Mouse (Mus musculus): ENCODE data around the gene Ndufa7. TPM values are rescaled to one million over a fixed set of nuclear protein-coding genes. Genes with fewer than 3 reads are reported as not detected.

Gene Ndufa7
- 14.1 TPM for polyA plus RNA-seq (2014; fragmentation: Illumina TruSeq; extraction: RNeasy Lipid Tissue Mini Kit (QIAGEN cat#74804))

GRCm38 (mm10) chr17:33824084-33824996, at the start of gene Ndufa7, which contains the start of gene Rps28:
Gene Ndufa7 (plus strand): TSS chr17:33824572.
Gene Rps28 (minus strand): TSS chr17:33824562.

GRCm38 (mm10) chr17:33781124-33781977, 43.0 kb upstream of the Ndufa7 start, which contains the start of gene Angptl4:
Gene Angptl4 (minus strand): TSS chr17:33781830.

GRCm38 (mm10) chr17:33810334-33811141, 13.8 kb upstream of the Ndufa7 start, which contains the start of gene Kank3:
Gene Kank3 (plus strand): TSS chr17:33810519.

GRCm38 (mm10) chr17:33842966-33843795, 18.8 kb downstream of the Ndufa7 start, which contains the start of gene Cd320:
Gene Cd320 (plus strand): TSS chr17:33843091.

GRCm38 (mm10) chr17:33873537-33873936, 49.2 kb downstream of the Ndufa7 start, which contains the start of gene Gm7029:
Gene Gm7029 (plus strand): TSS chr17:33873837.

Other genes with a start within 250 kb of the Ndufa7 start
- gene Zfp414, start 195.5 kb upstream of the Ndufa7 start, polyA plus RNA-seq (2014; fragmentation: Illumina TruSeq; extraction: RNeasy Lipid Tissue Mini Kit (QIAGEN cat#74804)), result 2.1 TPM
- not detected for gene Pram1, start 186.5 kb upstream of the Ndufa7 start, polyA plus RNA-seq (2014; fragmentation: Illumina TruSeq; extraction: RNeasy Lipid Tissue Mini Kit (QIAGEN cat#74804))
- 627 TPM for gene Hnrnpm, start 137.7 kb upstream of the Ndufa7 start, polyA plus RNA-seq (2014; fragmentation: Illumina TruSeq; extraction: RNeasy Lipid Tissue Mini Kit (QIAGEN cat#74804))
- 16.3 TPM for gene March2, start 105.9 kb upstream of the Ndufa7 start, polyA plus RNA-seq (2014; fragmentation: Illumina TruSeq; extraction: RNeasy Lipid Tissue Mini Kit (QIAGEN cat#74804))
- 36.7 TPM for gene Rab11b, start 64.0 kb upstream of the Ndufa7 start, polyA plus RNA-seq (2014; fragmentation: Illumina TruSeq; extraction: RNeasy Lipid Tissue Mini Kit (QIAGEN cat#74804))
- 5.5 TPM for gene Angptl4, start 42.7 kb upstream of the Ndufa7 start, polyA plus RNA-seq (2014; fragmentation: Illumina TruSeq; extraction: RNeasy Lipid Tissue Mini Kit (QIAGEN cat#74804))
- gene Kank3, start 14.1 kb upstream of the Ndufa7 start, polyA plus RNA-seq (2014; fragmentation: Illumina TruSeq; extraction: RNeasy Lipid Tissue Mini Kit (QIAGEN cat#74804)), result 5.6 TPM
- 90.3 TPM for gene Rps28, start within 50 bp of the Ndufa7 start, polyA plus RNA-seq (2014; fragmentation: Illumina TruSeq; extraction: RNeasy Lipid Tissue Mini Kit (QIAGEN cat#74804))
- 9.6 TPM for gene Cd320, start 18.5 kb downstream of the Ndufa7 start, polyA plus RNA-seq (2014; fragmentation: Illumina TruSeq; extraction: RNeasy Lipid Tissue Mini Kit (QIAGEN cat#74804))
- not detected for gene Gm7029, start 49.3 kb downstream of the Ndufa7 start, polyA plus RNA-seq (2014; fragmentation: Illumina TruSeq; extraction: RNeasy Lipid Tissue Mini Kit (QIAGEN cat#74804))
- gene Kifc1, start 66.1 kb downstream of the Ndufa7 start, polyA plus RNA-seq (2014; fragmentation: Illumina TruSeq; extraction: RNeasy Lipid Tissue Mini Kit (QIAGEN cat#74804)), result 4.2 TPM
- not detected for gene Platr17, start 80.6 kb downstream of the Ndufa7 start, polyA plus RNA-seq (2014; fragmentation: Illumina TruSeq; extraction: RNeasy Lipid Tissue Mini Kit (QIAGEN cat#74804))
- gene Daxx, start 84.8 kb downstream of the Ndufa7 start, polyA plus RNA-seq (2014; fragmentation: Illumina TruSeq; extraction: RNeasy Lipid Tissue Mini Kit (QIAGEN cat#74804)), result 6.0 TPM
- 33.7 TPM for gene Tapbp, start 91.3 kb downstream of the Ndufa7 start, polyA plus RNA-seq (2014; fragmentation: Illumina TruSeq; extraction: RNeasy Lipid Tissue Mini Kit (QIAGEN cat#74804))
- gene Zbtb22, start 91.3 kb downstream of the Ndufa7 start, polyA plus RNA-seq (2014; fragmentation: Illumina TruSeq; extraction: RNeasy Lipid Tissue Mini Kit (QIAGEN cat#74804)), result 1.7 TPM
- gene Rgl2, start 105.0 kb downstream of the Ndufa7 start, polyA plus RNA-seq (2014; fragmentation: Illumina TruSeq; extraction: RNeasy Lipid Tissue Mini Kit (QIAGEN cat#74804)), result 1.9 TPM
- 15.3 TPM for gene Pfdn6, start 115.8 kb downstream of the Ndufa7 start, polyA plus RNA-seq (2014; fragmentation: Illumina TruSeq; extraction: RNeasy Lipid Tissue Mini Kit (QIAGEN cat#74804))
- gene Wdr46, start 116.1 kb downstream of the Ndufa7 start, polyA plus RNA-seq (2014; fragmentation: Illumina TruSeq; extraction: RNeasy Lipid Tissue Mini Kit (QIAGEN cat#74804)), result 0.74 TPM
- 0.29 TPM for gene B3galt4, start 126.9 kb downstream of the Ndufa7 start, polyA plus RNA-seq (2014; fragmentation: Illumina TruSeq; extraction: RNeasy Lipid Tissue Mini Kit (QIAGEN cat#74804))
- 3.7 TPM for gene Vps52, start 131.2 kb downstream of the Ndufa7 start, polyA plus RNA-seq (2014; fragmentation: Illumina TruSeq; extraction: RNeasy Lipid Tissue Mini Kit (QIAGEN cat#74804))
- gene Rps18, start 131.4 kb downstream of the Ndufa7 start, polyA plus RNA-seq (2014; fragmentation: Illumina TruSeq; extraction: RNeasy Lipid Tissue Mini Kit (QIAGEN cat#74804)), result 24.9 TPM
- gene H2-K1, start 175.8 kb downstream of the Ndufa7 start, polyA plus RNA-seq (2014; fragmentation: Illumina TruSeq; extraction: RNeasy Lipid Tissue Mini Kit (QIAGEN cat#74804)), result 77.3 TPM
- 1.5 TPM for gene Ring1, start 200.1 kb downstream of the Ndufa7 start, polyA plus RNA-seq (2014; fragmentation: Illumina TruSeq; extraction: RNeasy Lipid Tissue Mini Kit (QIAGEN cat#74804))
- not detected for gene H2-Ke6, start 203.5 kb downstream of the Ndufa7 start, polyA plus RNA-seq (2014; fragmentation: Illumina TruSeq; extraction: RNeasy Lipid Tissue Mini Kit (QIAGEN cat#74804))
- gene Slc39a7, start 207.1 kb downstream of the Ndufa7 start, polyA plus RNA-seq (2014; fragmentation: Illumina TruSeq; extraction: RNeasy Lipid Tissue Mini Kit (QIAGEN cat#74804)), result 1.2 TPM
- gene Rxrb, start 207.2 kb downstream of the Ndufa7 start, polyA plus RNA-seq (2014; fragmentation: Illumina TruSeq; extraction: RNeasy Lipid Tissue Mini Kit (QIAGEN cat#74804)), result 1.2 TPM
- gene Col11a2, start 214.9 kb downstream of the Ndufa7 start, polyA plus RNA-seq (2014; fragmentation: Illumina TruSeq; extraction: RNeasy Lipid Tissue Mini Kit (QIAGEN cat#74804)), result not detected